Mouse (Mus musculus) myocyte (in vitro differentiated cells): Measurements from ENCODE around the gene Tnfrsf19.

ENCODE experiments used
- MAX ChIP-seq: IDR thresholded peaks from one replicate; pipeline ENCODE4 v1.6.1; 2011; ENCODE audit warnings: low read depth, mild to moderate bottlenecking, control low read depth
- MYOD1 ChIP-seq, 3 experiments: IDR thresholded peaks; one replicate each; pipeline ENCODE4 v1.6.1; 2011; ENCODE audit warnings: control low read depth in 2 of 3, low read depth in 2 of 3, mild to moderate bottlenecking in 2 of 3, moderate library complexity in 1 of 3; ENCODE audit not compliant: insufficient read length in 2 of 3, control insufficient read depth in 1 of 3
- POLR2A ChIP-seq: IDR thresholded peaks from one replicate; pipeline ENCODE4 v1.6.1; 2011; ENCODE audit warnings: low read depth, mild to moderate bottlenecking, control low read depth, moderate library complexity; ENCODE audit not compliant: insufficient read length

- TF ChIP-seq POLR2A = no peak
- no peak for TF ChIP-seq MYOD1 (IDR thresholded peaks at IDR 0.05; ENCODE audit: control insufficient read depth in 1 of 3, insufficient read length in 2 of 3, low read depth in 2 of 3)
- TF ChIP-seq MAX = no peak
Measured at GRCm38 (mm10) chr14:61019880-61020279, 26.4 kb downstream of the Tnfrsf19 start.
